Mouse (Mus musculus): ENCODE results near the gene Ift57. TPM values are rescaled to one million over a fixed set of nuclear protein-coding genes. Genes with fewer than 3 reads are reported as not detected.

The Ift57 gene
- total RNA-seq, 1 experiment: 9.0 TPM

- H3K9ac ChIP-seq (ENCODE audit: insufficient read depth, low read depth, low read length, poor library complexity, severe bottlenecking): no peak overlapping the region
- H3K4me1 ChIP-seq (ENCODE audit: control insufficient read depth in 2 of 2, insufficient read depth in 2 of 2, low read length in 2 of 2, poor library complexity in 1 of 2): peaks cover 0 to 5% of the 10 kb centered on the region in 2 experiments; a peak in 1 of 4 replicates
- no peak overlapping the region for H3K4me3 ChIP-seq (ENCODE audit: insufficient read depth in 1 of 2, low read depth in 1 of 2, low read length in 2 of 2, poor library complexity in 1 of 2, severe bottlenecking in 1 of 2)
- DNase-seq (ENCODE audit: low read depth, low spot score): no peak
- H3K27ac ChIP-seq (ENCODE audit: insufficient read depth, low read depth, low read length, poor library complexity, severe bottlenecking): no peak overlapping the region
- in situ Hi-C loops (cut with MboI; ENCODE audit: low sequenced_read_pairs in 2 of 2, unreplicated experiment in 2 of 2): no loop called here
- no peaks in the 10 kb centered on the region for H3K36me3 ChIP-seq (ENCODE audit: control insufficient read depth, insufficient read depth, low read length, poor library complexity, severe bottlenecking)
- TF ChIP-seq MAFK (IDR thresholded peaks at IDR 0.05; ENCODE audit: insufficient read depth, low read depth, low read length) (no peak), CHD2 (IDR thresholded peaks at IDR 0.05; ENCODE audit: low read depth, low read length) (no peak)
- H3K9me3 ChIP-seq (ENCODE audit: control insufficient read depth, insufficient read depth, low read depth, low read length): no peaks in the 10 kb centered on the region
These were observed 94.6 kb downstream of the Ift57 start for GRCm38 (mm10) chr16:49793596-49793995.

GRCm38 (mm10) chr16:49796271-49796670, 97.2 kb downstream of the Ift57 start:
- H3K4me3 ChIP-seq (ENCODE audit: insufficient read depth in 1 of 2, low read depth in 1 of 2, low read length in 2 of 2, poor library complexity in 1 of 2, severe bottlenecking in 1 of 2): no peak overlapping the region
- H3K36me3 ChIP-seq (ENCODE audit: control insufficient read depth, insufficient read depth, low read length, poor library complexity, severe bottlenecking): no peaks in the 10 kb centered on the region

GRCm38 (mm10) chr16:49796954-49797353, 97.9 kb downstream of the Ift57 start:
- H3K4me1 ChIP-seq (ENCODE audit: control insufficient read depth in 2 of 2, insufficient read depth in 2 of 2, low read length in 2 of 2, poor library complexity in 1 of 2): peaks cover 0 to 4% of the 10 kb centered on the region in 2 experiments; a peak in 1 of 4 replicates
- no peak overlapping the region for H3K4me3 ChIP-seq (ENCODE audit: insufficient read depth in 1 of 2, low read depth in 1 of 2, low read length in 2 of 2, poor library complexity in 1 of 2, severe bottlenecking in 1 of 2)
- H3K27ac ChIP-seq (ENCODE audit: insufficient read depth, low read depth, low read length, poor library complexity, severe bottlenecking): no peak overlapping the region
- TF ChIP-seq ZC3H11A (IDR thresholded peaks at IDR 0.05; ENCODE audit: borderline replicate concordance, low read depth, low read length) (no peak), CHD2 (IDR thresholded peaks at IDR 0.05; ENCODE audit: low read depth, low read length) (no peak), ZNF384 (IDR thresholded peaks at IDR 0.05; ENCODE audit: low read depth, low read length) (no peak), MAFK (IDR thresholded peaks at IDR 0.05; ENCODE audit: insufficient read depth, low read depth, low read length) (no peak), HCFC1 (IDR thresholded peaks at IDR 0.05; ENCODE audit: borderline replicate concordance, insufficient read depth, low read length) (no peak)
- no peaks in the 10 kb centered on the region for H3K36me3 ChIP-seq (ENCODE audit: control insufficient read depth, insufficient read depth, low read length, poor library complexity, severe bottlenecking)
- H3K9me3 ChIP-seq (ENCODE audit: control insufficient read depth, insufficient read depth, low read depth, low read length): no peaks in the 10 kb centered on the region
- H3K9ac ChIP-seq (ENCODE audit: insufficient read depth, low read depth, low read length, poor library complexity, severe bottlenecking): no peak overlapping the region
- DNase-seq (ENCODE audit: low read depth, low spot score): no peak
- in situ Hi-C loops (cut with MboI; ENCODE audit: low sequenced_read_pairs in 2 of 2, unreplicated experiment in 2 of 2): no loop called here

More at GRCm38 (mm10) chr16:49796271-49796670, 97.2 kb downstream of the Ift57 start:
- Histone ChIP-seq H3K9ac (ENCODE audit: insufficient read depth, low read depth, low read length, poor library complexity, severe bottlenecking) (no peak overlapping the region), H3K27ac (ENCODE audit: insufficient read depth, low read depth, low read length, poor library complexity, severe bottlenecking) (no peak overlapping the region), H3K9me3 (ENCODE audit: control insufficient read depth, insufficient read depth, low read depth, low read length) (no peaks in the 10 kb centered on the region), H3K4me1 (ENCODE audit: control insufficient read depth in 2 of 2, insufficient read depth in 2 of 2, low read length in 2 of 2, poor library complexity in 1 of 2) (peaks cover 0 to 4% of the 10 kb centered on the region in 2 experiments; a peak in 1 of 4 replicates)
- no peak for DNase-seq (ENCODE audit: low read depth, low spot score)
- in situ Hi-C loops (cut with MboI; ENCODE audit: low sequenced_read_pairs in 2 of 2, unreplicated experiment in 2 of 2): no loop called here
- TF ChIP-seq MAFK (IDR thresholded peaks at IDR 0.05; ENCODE audit: insufficient read depth, low read depth, low read length): no peak
- TF ChIP-seq HCFC1 (IDR thresholded peaks at IDR 0.05; ENCODE audit: borderline replicate concordance, insufficient read depth, low read length): no peak
- no peak for TF ChIP-seq CHD2 (IDR thresholded peaks at IDR 0.05; ENCODE audit: low read depth, low read length)
- no peak for TF ChIP-seq ZC3H11A (IDR thresholded peaks at IDR 0.05; ENCODE audit: borderline replicate concordance, low read depth, low read length)
- no peak for TF ChIP-seq ZNF384 (IDR thresholded peaks at IDR 0.05; ENCODE audit: low read depth, low read length)

- Histone ChIP-seq H3K9ac (ENCODE audit: insufficient read depth, low read depth, low read length, poor library complexity, severe bottlenecking) (no peak overlapping the region), H3K9me3 (ENCODE audit: control insufficient read depth, insufficient read depth, low read depth, low read length) (no peaks in the 10 kb centered on the region), H3K36me3 (ENCODE audit: control insufficient read depth, insufficient read depth, low read length, poor library complexity, severe bottlenecking) (no peaks in the 10 kb centered on the region), H3K27ac (ENCODE audit: insufficient read depth, low read depth, low read length, poor library complexity, severe bottlenecking) (no peak overlapping the region), H3K4me3 (ENCODE audit: insufficient read depth in 1 of 2, low read depth in 1 of 2, low read length in 2 of 2, poor library complexity in 1 of 2, severe bottlenecking in 1 of 2) (no peak overlapping the region), H3K4me1 (ENCODE audit: control insufficient read depth in 2 of 2, insufficient read depth in 2 of 2, low read length in 2 of 2, poor library complexity in 1 of 2) (peaks cover 4 to 5% of the 10 kb centered on the region in 2 experiments; a peak in 1 of 4 replicates)
- in situ Hi-C loops (cut with MboI; ENCODE audit: low sequenced_read_pairs in 2 of 2, unreplicated experiment in 2 of 2): no loop called here
- no peak for TF ChIP-seq CHD2 (IDR thresholded peaks at IDR 0.05; ENCODE audit: low read depth, low read length)
- TF ChIP-seq ZNF384 (IDR thresholded peaks at IDR 0.05; ENCODE audit: low read depth, low read length): no peak
- no peak for TF ChIP-seq MAFK (IDR thresholded peaks at IDR 0.05; ENCODE audit: insufficient read depth, low read depth, low read length)
- TF ChIP-seq ZC3H11A (IDR thresholded peaks at IDR 0.05; ENCODE audit: borderline replicate concordance, low read depth, low read length): no peak
- TF ChIP-seq HCFC1 (IDR thresholded peaks at IDR 0.05; ENCODE audit: borderline replicate concordance, insufficient read depth, low read length): no peak
- no peak for DNase-seq (ENCODE audit: low read depth, low spot score)
These were observed 99.8 kb downstream of the Ift57 start for GRCm38 (mm10) chr16:49798790-49799189.
